Mouse (Mus musculus): ENCODE measurements around the gene Cgnl1.

DNA sequence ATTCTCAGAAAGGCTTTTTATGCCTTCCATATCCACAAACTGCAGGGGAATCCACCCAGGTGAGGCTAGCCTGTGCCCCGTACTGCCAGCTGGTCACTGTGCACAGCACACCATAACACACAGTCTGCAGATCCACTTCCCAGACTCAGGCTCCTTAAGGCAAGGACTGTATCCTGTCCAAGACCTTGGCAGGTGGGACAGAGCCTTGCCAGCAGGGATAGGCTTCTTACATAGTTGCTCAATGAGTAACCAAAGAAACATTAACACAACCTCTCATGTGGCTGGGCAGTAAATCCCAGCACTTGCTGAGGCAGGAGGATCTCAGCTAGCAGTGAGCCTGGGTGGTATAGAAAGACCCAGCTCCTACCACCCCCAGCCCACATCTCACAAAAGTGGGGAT lies 3.3 kb downstream of the Cgnl1 start:
- TF ChIP-seq CTCF (IDR thresholded peaks at IDR 0.05; ENCODE audit: low read depth) (no peak), EP300 (IDR thresholded peaks at IDR 0.05; ENCODE audit: low read depth) (no peak)

All from liver, postnatal 0 days (tissue).